Mouse (Mus musculus): ENCODE measurements around the gene Gabpb1. TPM values are rescaled to one million over a fixed set of nuclear protein-coding genes. Genes with fewer than 3 reads are reported as not detected.

The Gabpb1 gene
- polyA plus RNA-seq, 1 experiment, result 26.2 TPM

DNA sequence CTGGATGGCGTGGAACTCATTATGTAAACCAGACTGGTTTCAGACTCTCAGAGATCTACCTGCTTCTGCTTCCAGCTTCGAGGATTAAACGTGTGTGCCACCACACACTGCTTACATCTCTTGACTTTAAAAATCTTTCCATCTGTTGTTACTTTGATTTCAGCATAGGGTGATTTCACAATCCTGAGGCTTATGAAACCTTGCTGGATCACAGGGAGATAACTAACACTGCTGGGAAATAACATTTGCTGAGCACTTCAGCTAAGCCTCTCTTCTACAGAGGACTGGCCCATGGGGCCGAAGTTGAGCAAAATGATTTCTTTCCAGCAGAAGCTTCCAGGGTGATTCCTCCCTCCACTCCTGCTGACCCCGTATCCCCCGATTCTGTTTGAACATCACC, 19.1 kb upstream of the Gabpb1 start:
- no peak overlapping the region for H3K4me3 ChIP-seq (ENCODE audit: control insufficient read depth, insufficient read depth, low read length)
- 92% methylated on average over 6 of the region's 6 CpGs for WGBS
- no peak overlapping the region for H3K27ac ChIP-seq (ENCODE audit: control insufficient read depth, insufficient read depth, low read length)
- H3K27me3 ChIP-seq (ENCODE audit: control insufficient read depth, insufficient read depth, low read length), result no peaks in the 10 kb centered on the region
- no peak for TF ChIP-seq POLR2A (IDR thresholded peaks at IDR 0.05; ENCODE audit: control insufficient read depth, extremely low read depth, insufficient read depth, low read length, poor library complexity)
- no peak for TF ChIP-seq CTCF (IDR thresholded peaks at IDR 0.05; ENCODE audit: borderline replicate concordance, control insufficient read depth, extremely low read depth, insufficient read depth, low read length, poor library complexity)
- DNase-seq, result no peak
- H3K36me3 ChIP-seq (ENCODE audit: control insufficient read depth, insufficient read depth, low read length), result no peaks in the 10 kb centered on the region
- no peaks in the 10 kb centered on the region for H3K4me1 ChIP-seq (replicated peaks; ENCODE audit: control insufficient read depth, insufficient read depth, low read length)

DNA sequence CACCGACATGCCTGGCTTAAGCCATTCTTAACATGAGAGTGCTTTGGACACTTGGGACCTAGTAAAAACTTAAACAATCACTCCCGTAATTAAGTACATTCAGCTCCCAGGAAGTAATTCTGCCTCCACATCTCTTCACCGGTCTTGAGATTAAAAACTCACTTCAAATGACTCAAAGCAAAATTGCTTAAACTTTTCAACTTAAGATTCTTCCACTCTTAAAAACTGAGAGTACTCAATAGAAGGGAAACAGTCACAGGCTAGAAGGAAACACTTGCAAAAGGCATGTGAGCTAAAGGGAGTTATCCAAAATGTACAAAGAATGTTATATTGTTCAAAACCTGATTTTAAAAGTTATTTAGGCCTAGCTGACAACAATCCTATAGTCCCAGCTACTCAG, 15.2 kb upstream of the Gabpb1 start:
- H3K36me3 ChIP-seq (ENCODE audit: control insufficient read depth, insufficient read depth, low read length), result no peaks in the 10 kb centered on the region
- H3K4me3 ChIP-seq (ENCODE audit: control insufficient read depth, insufficient read depth, low read length), result no peak overlapping the region
- no peak for TF ChIP-seq POLR2A (IDR thresholded peaks at IDR 0.05; ENCODE audit: control insufficient read depth, extremely low read depth, insufficient read depth, low read length, poor library complexity)
- no peak for TF ChIP-seq CTCF (IDR thresholded peaks at IDR 0.05; ENCODE audit: borderline replicate concordance, control insufficient read depth, extremely low read depth, insufficient read depth, low read length, poor library complexity)
- 92% methylated on average over 3 of the region's 3 CpGs for WGBS
- no peaks in the 10 kb centered on the region for H3K4me1 ChIP-seq (replicated peaks; ENCODE audit: control insufficient read depth, insufficient read depth, low read length)
- no peaks in the 10 kb centered on the region for H3K27me3 ChIP-seq (ENCODE audit: control insufficient read depth, insufficient read depth, low read length)
- H3K27ac ChIP-seq (ENCODE audit: control insufficient read depth, insufficient read depth, low read length), result no peak overlapping the region
- no peak for DNase-seq

- 0 out of 2 replicates have a peak, but pooled peaks cover 3% of the 10 kb centered on the region for H3K36me3 ChIP-seq (ENCODE audit: control insufficient read depth, insufficient read depth, low read length)
- H3K27ac ChIP-seq (ENCODE audit: control insufficient read depth, insufficient read depth, low read length), result no peak overlapping the region
- no peak for DNase-seq
- no peaks in the 10 kb centered on the region for H3K27me3 ChIP-seq (ENCODE audit: control insufficient read depth, insufficient read depth, low read length)
- TF ChIP-seq CTCF (IDR thresholded peaks at IDR 0.05; ENCODE audit: borderline replicate concordance, control insufficient read depth, extremely low read depth, insufficient read depth, low read length, poor library complexity), result no peak
- no peak for TF ChIP-seq POLR2A (IDR thresholded peaks at IDR 0.05; ENCODE audit: control insufficient read depth, extremely low read depth, insufficient read depth, low read length, poor library complexity)
- no peak overlapping the region for H3K4me3 ChIP-seq (ENCODE audit: control insufficient read depth, insufficient read depth, low read length)
- 97% methylated on average over 1 of the region's 1 CpGs for WGBS
- H3K4me1 ChIP-seq (replicated peaks; ENCODE audit: control insufficient read depth, insufficient read depth, low read length), result no peaks in the 10 kb centered on the region
These were observed 6.8 kb upstream of the Gabpb1 start for GRCm38 (mm10) chr2:126682937-126683336.

DNA sequence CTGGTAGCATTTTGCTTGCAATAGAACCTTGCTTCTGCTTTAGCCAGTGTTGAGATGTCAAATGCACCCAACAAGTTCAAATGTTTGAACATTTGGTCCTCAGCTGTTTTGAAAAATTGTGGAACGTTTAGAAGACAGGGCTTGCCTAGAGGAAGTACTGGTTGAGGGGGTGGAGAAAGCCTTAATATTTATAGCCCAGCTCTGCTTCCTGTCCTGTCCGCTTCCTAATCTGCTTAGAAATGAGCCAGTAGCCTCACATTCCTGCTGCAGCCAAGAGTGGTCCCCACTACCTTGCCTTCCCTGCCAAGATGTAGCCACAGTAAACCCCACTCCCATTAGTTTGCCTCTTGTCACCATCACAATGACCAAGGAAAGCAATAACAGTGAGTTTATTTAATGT, 6.2 kb upstream of the Gabpb1 start:
- TF ChIP-seq POLR2A (IDR thresholded peaks at IDR 0.05; ENCODE audit: control insufficient read depth, extremely low read depth, insufficient read depth, low read length, poor library complexity) (no peak), CTCF (IDR thresholded peaks at IDR 0.05; ENCODE audit: borderline replicate concordance, control insufficient read depth, extremely low read depth, insufficient read depth, low read length, poor library complexity) (no peak)
- no peak overlapping the region for H3K4me3 ChIP-seq (ENCODE audit: control insufficient read depth, insufficient read depth, low read length)
- H3K4me1 ChIP-seq (replicated peaks; ENCODE audit: control insufficient read depth, insufficient read depth, low read length), result no peaks in the 10 kb centered on the region
- H3K27me3 ChIP-seq (ENCODE audit: control insufficient read depth, insufficient read depth, low read length), result no peaks in the 10 kb centered on the region
- no peak for DNase-seq
- H3K36me3 ChIP-seq (ENCODE audit: control insufficient read depth, insufficient read depth, low read length), result 0 out of 2 replicates have a peak, but pooled peaks cover 3% of the 10 kb centered on the region
- H3K27ac ChIP-seq (ENCODE audit: control insufficient read depth, insufficient read depth, low read length), result no peak overlapping the region
- WGBS, result 65% methylated on average over 2 of the region's 2 CpGs

- 82% methylated on average over 1 of the region's 1 CpGs for WGBS
- Histone ChIP-seq H3K4me1 (replicated peaks; ENCODE audit: control insufficient read depth, insufficient read depth, low read length) (peaks cover 4% of the 10 kb centered on the region), H3K27me3 (ENCODE audit: control insufficient read depth, insufficient read depth, low read length) (no peaks in the 10 kb centered on the region), H3K27ac (ENCODE audit: control insufficient read depth, insufficient read depth, low read length) (no peak overlapping the region), H3K36me3 (ENCODE audit: control insufficient read depth, insufficient read depth, low read length) (no peaks in the 10 kb centered on the region), H3K4me3 (ENCODE audit: control insufficient read depth, insufficient read depth, low read length) (no peak overlapping the region)
- DNase-seq, result no peak
- TF ChIP-seq CTCF (IDR thresholded peaks at IDR 0.05; ENCODE audit: borderline replicate concordance, control insufficient read depth, extremely low read depth, insufficient read depth, low read length, poor library complexity), result no peak
- no peak for TF ChIP-seq POLR2A (IDR thresholded peaks at IDR 0.05; ENCODE audit: control insufficient read depth, extremely low read depth, insufficient read depth, low read length, poor library complexity)
These were observed 1.2 kb upstream of the Gabpb1 start for GRCm38 (mm10) chr2:126677366-126677765.

- no peaks in the 10 kb centered on the region for H3K27me3 ChIP-seq (ENCODE audit: control insufficient read depth, insufficient read depth, low read length)
- peak overlapping the region; percentile 91 for H3K4me3 ChIP-seq (ENCODE audit: control insufficient read depth, insufficient read depth, low read length)
- H3K4me1 ChIP-seq (replicated peaks; ENCODE audit: control insufficient read depth, insufficient read depth, low read length), result peaks cover 4% of the 10 kb centered on the region
- no peaks in the 10 kb centered on the region for H3K36me3 ChIP-seq (ENCODE audit: control insufficient read depth, insufficient read depth, low read length)
- peak; percentile 82 for DNase-seq
- under 1% methylated on average over 99 of the region's 99 CpGs for whole genome bisulfite sequencing
- TF ChIP-seq CTCF (IDR thresholded peaks at IDR 0.05; ENCODE audit: borderline replicate concordance, control insufficient read depth, extremely low read depth, insufficient read depth, low read length, poor library complexity), result peak; percentile 15; the same call in 1 of the 2 replicates
- peak; percentile 94 for TF ChIP-seq POLR2A (IDR thresholded peaks at IDR 0.05; ENCODE audit: control insufficient read depth, extremely low read depth, insufficient read depth, low read length, poor library complexity)
- H3K27ac ChIP-seq (ENCODE audit: control insufficient read depth, insufficient read depth, low read length), result peak overlapping the region; percentile 86
These were observed 692 bp downstream of the Gabpb1 start for GRCm38 (mm10) chr2:126675169-126676121.

All from thymus, adult 2 months (tissue).